Mouse (Mus musculus) mesoderm, embryonic 11.5 days (tissue): ENCODE data around the gene Cers5.
A peak's percentile ranks its signal among the peaks of the same experiment; 100 is the strongest.
"Not testable (repeated sequence)": the region's sequence is repeated elsewhere in the genome, so short reads cannot be mapped to it uniquely, and the experiment has no call there.

ENCODE experiments used
- DNase-seq: peaks from one replicate; pipeline ENCODE4 v3.0.0-alpha.2; 2012; ENCODE audit warnings: low read depth, low spot score

The Cers5 gene

GRCm38 (mm10) chr15:99790464-99790863 lies 17.8 kb upstream of the Cers5 start:
- DNase-seq = no peak

GRCm38 (mm10) chr15:99787625-99788120 lies 15.0 kb upstream of the Cers5 start:
- no peak for DNase-seq

DNA sequence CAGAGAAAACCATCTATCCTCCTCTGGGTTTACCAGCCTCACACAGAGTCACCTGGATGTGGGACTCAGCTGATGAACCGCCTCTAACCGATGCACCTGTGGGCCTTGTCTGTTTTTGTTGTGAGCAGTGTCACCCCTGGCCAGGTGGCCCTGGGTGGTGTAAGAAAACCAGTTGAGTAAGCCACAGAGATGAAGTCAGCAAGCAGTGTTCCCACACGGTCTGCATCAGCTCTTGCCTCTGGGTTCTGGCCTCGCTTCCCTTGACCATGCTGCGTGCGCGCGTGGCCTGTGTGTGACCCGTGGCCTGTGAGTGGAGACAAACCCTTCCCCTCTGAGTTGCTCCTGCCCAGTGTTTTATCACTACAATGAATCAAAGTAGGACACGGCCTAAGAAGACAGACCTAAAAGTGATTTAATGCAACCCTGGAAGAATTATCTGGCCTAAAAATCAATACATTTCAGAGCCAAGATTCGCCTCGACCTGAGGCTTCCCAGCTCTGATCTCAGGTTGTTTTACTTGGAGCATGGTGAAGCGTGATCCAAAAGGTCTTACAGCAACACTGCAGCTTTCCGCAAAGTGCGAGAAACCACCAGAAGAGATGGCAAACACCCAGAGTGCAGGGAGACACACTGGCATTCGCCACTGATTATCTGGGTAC lies 6.1 kb upstream of the Cers5 start:
- DNase-seq = no peak

DNA sequence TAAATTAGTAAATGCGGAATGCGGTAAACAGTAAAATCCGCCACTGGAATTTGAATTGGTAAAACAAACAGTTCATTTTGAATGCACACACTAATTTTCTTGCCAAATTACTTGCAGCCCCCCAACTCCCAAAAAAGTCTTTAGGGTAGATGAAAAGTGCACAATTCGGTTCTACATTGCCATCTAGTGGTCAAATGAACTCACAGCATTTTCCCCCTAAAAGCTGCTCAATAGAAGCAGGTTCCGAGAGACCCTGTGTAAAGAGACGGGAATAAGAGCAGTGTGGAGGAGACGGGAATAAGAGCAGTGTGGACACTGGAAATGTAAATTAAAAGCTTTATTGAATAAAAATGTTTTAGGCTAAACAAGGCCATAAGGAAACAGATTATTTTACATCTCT lies 5.5 kb upstream of the Cers5 start:
- peak; percentile 63 for DNase-seq

DNA sequence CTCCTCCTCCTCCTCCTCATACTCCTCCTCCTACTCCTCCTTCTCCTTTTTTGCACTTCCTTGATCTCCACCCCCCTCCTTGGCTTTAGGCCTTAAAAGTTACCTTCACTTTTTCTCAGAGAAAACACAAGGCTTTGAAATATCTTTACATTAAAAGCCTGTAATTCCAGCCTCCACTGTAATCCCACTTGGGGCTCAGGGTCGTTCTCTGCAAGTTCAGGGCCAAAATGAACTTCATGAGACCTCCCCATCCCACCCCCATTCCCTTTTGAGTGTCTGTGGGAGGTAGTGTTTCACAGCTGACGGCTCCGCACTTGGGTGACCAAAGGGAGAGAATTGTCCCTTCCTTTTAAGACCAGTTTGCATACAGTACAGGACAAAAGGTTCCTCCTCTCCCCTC lies 240 bp upstream of the Cers5 start:
- no peak for DNase-seq

DNA sequence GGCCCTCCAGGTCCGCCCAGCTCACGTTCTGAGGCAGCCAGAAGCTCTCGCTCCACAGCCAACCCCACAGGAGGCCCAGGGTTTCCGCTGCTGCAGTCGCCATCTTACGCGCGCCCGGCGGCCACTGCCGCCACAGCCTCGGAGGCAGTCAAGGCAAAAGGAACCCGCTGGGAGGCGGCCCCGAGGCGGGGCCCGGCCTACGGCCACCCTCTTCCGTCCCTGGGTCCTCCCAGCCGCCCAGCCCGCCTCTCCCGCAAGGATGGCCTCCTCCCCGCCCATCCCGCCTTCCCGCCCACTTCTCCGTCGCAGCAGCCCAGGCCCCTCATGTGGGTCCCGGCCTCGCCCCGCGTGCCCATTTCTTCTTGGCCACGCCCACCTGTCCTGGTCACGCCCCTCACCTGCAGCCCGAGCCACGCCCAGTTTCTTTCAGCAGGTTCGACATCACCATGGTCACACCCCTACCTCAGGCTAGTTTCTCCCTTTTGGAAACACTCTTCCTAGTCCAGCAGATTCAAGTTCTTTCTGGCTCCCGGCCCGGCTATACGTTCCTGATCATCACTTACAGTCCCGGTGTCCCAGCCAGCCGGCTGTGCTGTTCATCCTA lies 306 bp downstream of the Cers5 start:
- DNase-seq = peak; percentile 85

GRCm38 (mm10) chr15:99771601-99772276 lies 946 bp downstream of the Cers5 start:
- DNase-seq = peak; percentile 33

DNA sequence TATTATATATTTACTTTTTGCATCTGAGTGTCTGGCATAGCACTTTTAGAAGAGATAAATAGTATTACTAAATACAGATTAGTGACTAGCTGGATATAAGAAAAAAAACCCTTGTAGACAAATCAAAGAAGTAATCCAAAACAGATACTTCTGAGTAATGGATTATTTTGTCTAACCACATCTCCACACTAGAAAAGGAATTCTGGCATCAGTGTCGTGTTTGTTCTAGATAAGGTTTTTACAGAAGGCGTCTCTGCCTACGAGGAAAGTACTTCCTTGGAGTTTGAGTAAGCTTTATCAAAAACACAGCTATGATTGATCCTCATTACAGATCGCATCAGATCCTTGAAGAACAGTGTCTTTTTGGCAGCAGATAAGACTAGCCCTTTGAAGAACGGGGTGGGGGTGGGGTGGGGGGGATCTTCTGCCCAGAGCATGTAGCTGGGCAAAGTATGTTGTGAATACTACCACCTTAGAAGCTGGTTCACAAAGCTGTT lies 1.6 kb downstream of the Cers5 start:
- DNase-seq = no peak

GRCm38 (mm10) chr15:99768761-99769160 lies 3.9 kb downstream of the Cers5 start:
- no peak for DNase-seq

DNA sequence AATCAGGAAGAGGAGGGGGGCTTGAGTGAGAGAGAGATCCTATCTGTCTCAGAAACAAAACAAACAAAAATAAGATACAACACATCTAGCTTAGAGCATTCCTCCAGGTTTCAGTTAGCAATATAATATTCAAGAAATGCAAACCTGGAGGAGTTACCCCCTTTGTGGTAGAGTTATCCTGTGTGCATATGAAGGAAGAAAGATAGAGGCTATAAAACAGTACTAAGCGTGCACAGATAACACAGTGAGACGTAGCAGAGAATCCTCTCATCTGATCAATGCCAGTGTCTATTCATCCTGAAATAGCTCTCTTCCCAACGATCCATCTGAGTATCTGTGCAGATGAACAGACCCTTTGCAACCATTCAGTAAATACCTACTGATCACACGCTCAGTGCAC lies 5.2 kb downstream of the Cers5 start:
- DNase-seq = no peak

DNA sequence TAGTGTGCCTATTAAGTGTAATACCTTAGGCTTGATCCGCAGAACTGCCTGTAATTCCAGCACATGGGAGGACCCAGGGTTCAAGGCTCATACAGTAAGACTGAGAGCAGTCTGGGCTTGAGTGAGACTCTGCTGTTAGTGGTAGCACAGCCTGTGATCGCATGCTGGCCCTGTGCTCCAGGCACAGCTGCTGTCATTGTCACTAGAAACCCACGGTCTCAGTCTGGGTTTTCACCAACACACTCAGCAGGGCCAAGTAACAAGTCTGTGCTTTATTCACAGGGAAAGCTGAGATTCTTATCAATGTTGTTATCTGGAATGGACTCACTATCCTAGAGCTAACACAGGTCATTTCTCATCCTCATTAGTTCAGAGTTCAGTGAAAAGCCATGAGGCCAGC lies 18.5 kb downstream of the Cers5 start:
- no peak for DNase-seq

GRCm38 (mm10) chr15:99740229-99740628 lies 32.5 kb downstream of the Cers5 start:
- no peak for DNase-seq

DNA sequence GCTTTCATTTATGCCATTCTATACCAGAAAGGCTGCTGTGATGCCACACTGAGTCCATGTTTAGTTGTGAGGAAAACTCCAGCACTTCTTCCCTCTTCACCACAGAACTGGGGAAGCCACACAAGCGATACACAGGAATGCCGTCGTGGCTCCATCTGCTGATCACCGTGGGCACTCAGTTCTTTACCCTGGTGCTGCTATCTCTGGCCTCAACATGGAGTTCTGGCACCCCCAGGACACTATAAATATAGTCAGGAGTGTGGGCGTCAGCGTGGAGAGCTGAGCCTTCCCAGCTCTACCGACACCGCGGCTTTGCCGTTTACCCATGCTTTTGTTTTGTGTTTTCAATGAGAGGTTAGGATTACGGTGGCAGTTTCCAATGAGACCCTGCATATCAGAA lies 36.0 kb downstream of the Cers5 start:
- no peak for DNase-seq

GRCm38 (mm10) chr15:99735631-99736030 lies 37.1 kb downstream of the Cers5 start:
- no peak for DNase-seq

DNA sequence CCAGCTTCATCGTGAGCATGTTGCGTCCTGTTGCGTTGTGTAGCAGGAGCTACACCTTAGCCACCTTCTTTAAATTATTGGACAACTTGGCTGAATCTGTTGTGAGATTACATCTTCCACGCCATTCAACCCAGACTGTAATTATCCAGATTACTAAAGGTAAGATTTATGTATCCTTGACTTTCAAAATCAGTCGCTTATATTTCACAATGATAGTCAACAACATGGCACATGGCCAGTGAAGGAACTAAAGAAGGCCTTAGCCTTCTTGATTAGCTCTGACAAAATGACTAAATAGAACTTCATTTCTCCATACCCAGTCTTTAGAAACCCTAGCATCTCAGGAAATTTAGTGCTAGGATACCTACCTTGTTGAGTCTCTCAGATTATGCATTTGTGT lies 39.5 kb downstream of the Cers5 start:
- no peak for DNase-seq

- no peak for DNase-seq
Measured at GRCm38 (mm10) chr15:99731678-99732077, 41.0 kb downstream of the Cers5 start.

DNA sequence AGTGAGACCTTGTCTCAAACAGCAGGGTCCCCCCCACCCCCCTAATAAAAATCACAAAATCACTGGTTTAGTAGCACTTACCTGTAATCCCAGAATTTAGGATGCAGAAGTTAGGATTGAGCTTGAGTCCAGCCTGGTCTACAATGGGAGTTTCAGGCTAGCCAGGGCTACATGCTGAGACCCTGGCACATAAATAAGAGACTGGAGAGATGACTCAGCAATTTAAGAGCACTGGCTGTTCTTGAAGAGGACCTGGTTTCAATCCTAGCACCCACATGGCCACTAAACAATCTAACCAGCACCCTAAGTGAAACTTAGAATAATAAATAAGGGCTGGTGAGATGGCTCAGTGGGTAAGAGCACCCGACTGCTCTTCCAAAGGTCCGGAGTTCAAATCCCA lies 41.5 kb downstream of the Cers5 start:
- DNase-seq = no peak

GRCm38 (mm10) chr15:99729056-99729783 lies 43.5 kb downstream of the Cers5 start:
- DNase-seq = no peak

GRCm38 (mm10) chr15:99728211-99728610 lies 44.5 kb downstream of the Cers5 start:
- DNase-seq = no peak

- DNase-seq = no peak
Measured at GRCm38 (mm10) chr15:99727525-99727924, 45.2 kb downstream of the Cers5 start.

- DNase-seq = not testable (repeated sequence)
Measured at GRCm38 (mm10) chr15:99727039-99727438, 45.6 kb downstream of the Cers5 start.

GRCm38 (mm10) chr15:99726549-99726948 lies 46.1 kb downstream of the Cers5 start:
- no peak for DNase-seq
